Mouse (Mus musculus) activated CD4-positive, CD25-positive, alpha-beta regulatory T cell (primary cell): ENCODE results near the gene Fam53b. TPM values are rescaled to one million over a fixed set of nuclear protein-coding genes. Genes with fewer than 3 reads are reported as not detected.

Experiments
- polyA plus RNA-seq, 2 experiments: library from polyadenylated mRNA; unstranded; fragments of 100-300 nt; shearing (Covaris generic); gene quantifications; one replicate each; pipeline ENCODE4 v1.2.1; 2017

The Fam53b gene
- 100 to 1,000 TPM; 153 to 165 TPM for polyA plus RNA-seq

DNA sequence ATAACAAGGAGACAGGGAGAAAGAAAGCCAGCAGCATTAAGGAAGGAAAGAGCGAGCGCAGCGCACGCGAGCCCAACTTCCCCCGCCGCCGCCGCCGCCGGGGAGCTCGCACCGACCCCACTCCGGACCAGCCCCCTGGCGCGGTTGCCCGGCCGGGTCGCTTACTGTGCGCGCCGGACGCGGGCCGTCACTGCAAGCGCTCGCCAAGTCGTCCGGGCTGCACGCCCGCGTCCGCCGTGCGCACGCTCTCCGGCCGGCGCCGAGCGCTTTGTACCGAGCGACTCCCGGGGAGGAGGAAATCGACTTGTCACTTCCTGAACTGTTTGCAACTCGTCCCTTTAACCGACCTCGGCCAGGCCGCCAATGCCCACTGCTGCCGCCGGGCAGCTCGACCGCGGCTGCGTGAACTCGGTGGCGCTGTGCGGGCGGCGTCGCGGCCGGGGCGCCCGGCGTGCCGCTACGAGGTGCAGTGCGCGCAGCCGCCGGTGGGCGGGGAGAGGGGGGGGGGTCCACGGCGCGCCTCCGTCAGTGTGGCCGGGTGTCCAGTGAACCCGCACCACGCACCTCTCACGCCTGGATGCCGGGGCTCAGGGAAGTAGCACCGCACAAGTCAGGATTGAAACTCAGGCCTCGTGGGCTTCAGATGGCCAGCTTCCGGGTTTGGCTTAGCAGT is at the start of gene Fam53b:
TSS of gene Fam53b (minus strand) at position 471 of the 673 bp plus-strand sequence.

DNA sequence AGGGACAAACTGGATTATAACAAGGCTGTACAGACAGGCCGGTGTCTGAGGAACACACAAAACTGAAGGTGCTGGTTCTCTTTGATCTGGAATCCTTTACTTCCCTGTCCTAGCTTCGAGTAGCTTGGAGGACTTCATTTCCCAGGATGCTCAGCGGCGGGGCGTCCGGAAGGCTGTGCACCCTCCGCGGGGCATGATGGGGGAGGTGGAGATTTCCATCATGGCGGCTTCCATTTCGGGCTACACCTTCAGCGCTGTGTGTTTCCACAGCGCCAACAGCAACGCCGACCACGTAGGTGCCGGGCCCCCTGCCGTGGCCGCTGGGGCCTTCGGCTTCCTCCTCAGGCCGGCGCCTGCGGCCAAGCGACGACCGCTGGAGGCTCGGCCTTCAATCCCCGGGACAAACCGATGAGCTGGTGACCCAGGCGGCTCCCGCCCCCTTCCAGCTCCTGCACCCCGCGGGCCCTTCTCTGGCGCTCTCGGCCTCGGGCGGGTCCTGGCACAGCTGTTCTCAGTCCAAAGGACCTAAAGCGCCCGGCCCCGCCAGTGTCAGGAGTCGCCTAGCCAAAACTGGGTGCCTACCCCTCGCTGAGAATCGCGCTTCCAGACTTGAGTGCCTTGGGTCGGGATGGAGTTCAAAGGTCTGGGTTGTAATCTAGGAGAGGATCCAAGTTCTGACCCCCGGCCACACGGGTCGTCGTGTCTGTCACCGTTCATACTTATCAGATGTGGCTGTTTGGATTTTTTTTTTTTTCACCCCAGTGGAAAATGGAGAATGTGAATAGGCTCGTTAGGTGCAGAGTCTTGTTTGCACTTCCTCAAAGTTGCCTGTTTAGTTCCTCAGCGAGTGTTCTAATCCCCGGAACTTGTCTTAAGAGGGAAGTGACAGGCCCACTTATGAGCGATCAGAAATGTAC is 45.6 kb upstream of the Fam53b start, which contains the start of gene Abraxas2:
TSS of gene Abraxas2 (plus strand) at position 184 of the 917 bp plus-strand sequence.

DNA sequence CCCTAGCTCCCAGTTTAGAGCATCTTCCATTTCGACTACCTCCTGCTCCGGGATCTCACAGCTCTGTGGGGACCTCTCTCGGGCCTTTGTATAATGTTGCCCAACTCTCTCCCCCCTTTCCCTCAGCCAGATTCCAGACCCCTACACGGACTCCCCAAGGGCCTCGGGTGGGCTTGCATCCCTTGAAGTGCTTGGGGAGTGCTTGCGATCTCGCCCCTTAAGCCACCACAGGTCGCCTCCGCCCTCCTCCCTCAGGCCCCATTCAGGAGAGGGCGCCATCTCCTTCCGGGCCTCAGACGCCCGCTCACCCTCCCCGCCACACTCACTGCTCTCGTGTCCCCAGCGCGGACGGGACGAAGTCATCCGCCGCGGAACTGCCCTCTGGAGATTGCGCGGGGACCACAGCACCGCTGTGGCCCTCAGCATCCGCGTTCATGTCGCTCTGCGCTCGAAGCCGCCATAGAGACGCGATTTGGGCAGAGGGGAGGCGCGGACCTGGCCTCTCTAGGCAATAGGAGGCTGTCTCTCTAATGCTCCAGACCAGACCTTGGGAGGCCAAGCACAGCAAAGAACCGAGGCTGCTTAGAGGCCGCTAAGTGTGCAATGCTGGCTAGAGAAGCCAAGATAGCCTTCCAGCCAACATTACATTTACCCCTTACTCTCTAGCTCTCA is 38.6 kb upstream of the Fam53b start, which contains the start of gene Eef1akmt2:
TSS of gene Eef1akmt2 (minus strand) at position 501 of the 672 bp plus-strand sequence.

Other genes with a start within 250 kb of the Fam53b start
- 10 to 100 TPM; 47.3 to 81.3 TPM for gene Oat, start 237.5 kb downstream of the Fam53b start, polyA plus RNA-seq
- gene Nkx1-2, start 214.2 kb downstream of the Fam53b start, polyA plus RNA-seq, result not detected
- 1 to 10 TPM; 2.6 to 3.6 TPM for gene Lhpp, start 203.2 kb downstream of the Fam53b start, polyA plus RNA-seq
- gene Eef1akmt2, start 38.8 kb upstream of the Fam53b start, polyA plus RNA-seq, result 10 to 100 TPM; 46.2 to 52.6 TPM
- gene Abraxas2, start 45.3 kb upstream of the Fam53b start, polyA plus RNA-seq, result 10 to 100 TPM; 24.8 to 32.9 TPM
- gene Zranb1, start 117.3 kb upstream of the Fam53b start, polyA plus RNA-seq, result 10 to 100 TPM; 25.5 to 35.5 TPM